32 mouse cellular contexts compared by ENCODE assay signal in the genomic region with DNA sequence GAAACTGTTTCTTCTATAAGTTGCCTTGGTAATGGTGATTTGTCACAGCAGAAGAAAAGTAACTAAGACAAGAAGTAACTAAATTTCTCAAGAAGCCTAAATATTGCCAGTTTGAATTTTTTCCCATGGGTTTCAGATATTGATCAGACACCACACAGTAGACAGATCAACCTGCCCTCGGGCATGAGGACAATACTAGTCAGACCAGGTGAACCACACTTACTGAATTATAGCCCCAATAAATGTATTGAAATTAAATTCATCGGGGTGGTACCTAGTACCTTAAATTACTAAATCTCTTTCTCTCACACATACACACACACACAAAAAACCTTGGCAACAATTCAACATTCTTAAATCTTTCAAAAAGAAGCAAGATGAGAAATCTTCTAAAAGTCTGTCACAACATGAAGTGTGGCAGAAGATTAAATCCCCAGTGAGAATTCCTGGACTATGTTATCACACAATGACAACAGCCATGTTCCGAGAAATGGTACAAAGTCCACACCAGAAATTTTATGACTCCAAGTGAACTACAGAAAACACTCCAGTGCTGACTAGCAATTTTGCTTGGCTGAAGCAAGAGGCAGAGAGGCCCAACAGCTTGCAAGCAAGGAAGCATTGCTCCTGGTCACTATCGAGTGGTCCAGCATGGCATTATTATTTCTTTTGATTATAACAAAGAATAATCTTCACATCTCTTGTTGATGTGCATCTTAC.
DNase-seq lines count a peak whose midpoint lies in the region; ATAC-seq and TF ChIP-seq lines count a peak whose summit lies in the region.
"Had no signal": no experiment of that assay in that cellular context is flagged by ENCODE, and none has a peak within 500 bp of the region (broad histone marks: within the 10 kb centered on the region; RNA-seq: fewer than 3 reads in every experiment).

No protein-coding gene starts in this region.

- no peak for TF ChIP-seq CTCF in liver, postnatal 0 days (IDR thresholded peaks at IDR 0.05; ENCODE audit: low read depth)
- TF ChIP-seq CTCF in intestine, postnatal 0 days (IDR thresholded peaks at IDR 0.05; ENCODE audit: low read depth) = no peak

- H3K36me3 ChIP-seq in kidney, embryonic 15.5 days = no peaks in the 10 kb centered on the region
- peaks cover 20% of the 10 kb centered on the region; the same call in 1 of the 2 replicates for H3K36me3 ChIP-seq in liver, postnatal 0 days (replicated peaks; ENCODE audit: insufficient read depth, low read length)
- H3K36me3 ChIP-seq in liver, embryonic 12.5 days = peaks cover 56% of the 10 kb centered on the region
- no peaks in the 10 kb centered on the region for H3K36me3 ChIP-seq in intestine, postnatal 0 days (ENCODE audit: control insufficient read depth, insufficient read depth)
- H3K36me3 ChIP-seq: embryonic facial prominence, embryonic 10.5 days; embryonic facial prominence, embryonic 13.5 days; forebrain, embryonic 12.5 days; forebrain, embryonic 15.5 days; G1E; heart, embryonic 10.5 days; heart, embryonic 13.5 days; hindbrain, embryonic 15.5 days had no signal

- TF ChIP-seq EP300 in liver, postnatal 0 days (IDR thresholded peaks at IDR 0.05; ENCODE audit: low read depth) = no peak

- no peak overlapping the region for H3K4me2 ChIP-seq in kidney, embryonic 15.5 days
- no peak overlapping the region for H3K4me2 ChIP-seq in liver, postnatal 0 days (ENCODE audit: low read depth, low read length)
- H3K4me2 ChIP-seq in liver, embryonic 12.5 days = no peak overlapping the region
- no peak overlapping the region for H3K4me2 ChIP-seq in intestine, postnatal 0 days (replicated peaks; ENCODE audit: low read depth)
- H3K4me2 ChIP-seq: embryonic facial prominence, embryonic 13.5 days; forebrain, embryonic 12.5 days; forebrain, embryonic 15.5 days; heart, embryonic 13.5 days; hindbrain, embryonic 15.5 days had no signal

- no peaks in the 10 kb centered on the region for H3K9me3 ChIP-seq in kidney, embryonic 15.5 days (replicated peaks)
- no peaks in the 10 kb centered on the region for H3K9me3 ChIP-seq in liver, postnatal 0 days (ENCODE audit: low read length)
- H3K9me3 ChIP-seq in liver, embryonic 12.5 days (replicated peaks) = no peaks in the 10 kb centered on the region
- H3K9me3 ChIP-seq in intestine, postnatal 0 days (ENCODE audit: control insufficient read depth) = no peaks in the 10 kb centered on the region
- H3K9me3 ChIP-seq: embryonic facial prominence, embryonic 10.5 days; embryonic facial prominence, embryonic 13.5 days; forebrain, embryonic 12.5 days; forebrain, embryonic 15.5 days; G1E; heart, embryonic 10.5 days; heart, embryonic 13.5 days; hindbrain, embryonic 15.5 days had no signal

- no peaks in the 10 kb centered on the region for H3K27me3 ChIP-seq in kidney, embryonic 15.5 days
- no peaks in the 10 kb centered on the region for H3K27me3 ChIP-seq in liver, postnatal 0 days (ENCODE audit: insufficient read depth, low read length)
- H3K27me3 ChIP-seq in liver, embryonic 12.5 days (replicated peaks) = no peaks in the 10 kb centered on the region
- no peaks in the 10 kb centered on the region for H3K27me3 ChIP-seq in intestine, postnatal 0 days (replicated peaks; ENCODE audit: control insufficient read depth, insufficient read depth, low read length)
- H3K27me3 ChIP-seq: CH12.LX; embryonic facial prominence, embryonic 13.5 days; forebrain, embryonic 12.5 days; forebrain, embryonic 15.5 days; heart, embryonic 13.5 days; hindbrain, embryonic 15.5 days; Patski had no signal

- peak; percentile 46 for DNase-seq in kidney, adult 9 months
- DNase-seq in liver, postnatal 0 days = no peak
- peak; percentile 26 for DNase-seq in yolk sac, embryonic 10.5 days (ENCODE audit: low spot score)
- DNase-seq in adrenal gland, postnatal 4 days (ENCODE audit: low spot score in 2 of 2) = no peak
- DNase-seq in cerebellum, adult 11 months = no peak
- DNase-seq: adrenal gland, postnatal 10 days; adrenal gland, postnatal 36 days; B cell, adult 2 months; cerebellum, adult 11-12 months; cerebellum, adult 8-10 months; cerebellum, postnatal 10 days; cerebellum, postnatal 36 days; embryo, embryonic 11 days; gastrocnemius, postnatal 10 days; gastrocnemius, postnatal 36 days; heart, adult 2 months; heart, postnatal 14 days; heart, postnatal 4 days had no signal

- no peak overlapping the region for H3K9ac ChIP-seq in kidney, embryonic 15.5 days
- H3K9ac ChIP-seq in liver, postnatal 0 days (replicated peaks) = no peak overlapping the region
- no peak overlapping the region for H3K9ac ChIP-seq in liver, embryonic 12.5 days
- H3K9ac ChIP-seq in intestine, postnatal 0 days (ENCODE audit: low read depth, low read length) = no peak overlapping the region
- H3K9ac ChIP-seq: embryonic facial prominence, embryonic 13.5 days; forebrain, embryonic 12.5 days; forebrain, embryonic 15.5 days; heart, embryonic 13.5 days; hindbrain, embryonic 15.5 days had no signal

- H3K27ac ChIP-seq in kidney, embryonic 15.5 days = no peak overlapping the region
- no peak overlapping the region for H3K27ac ChIP-seq in liver, postnatal 0 days (ENCODE audit: low read depth)
- H3K27ac ChIP-seq in liver, embryonic 12.5 days = no peak overlapping the region
- H3K27ac ChIP-seq in intestine, postnatal 0 days (ENCODE audit: low read depth, low read length) = peak overlapping the region; percentile 73
- H3K27ac ChIP-seq: embryonic facial prominence, embryonic 10.5 days; embryonic facial prominence, embryonic 13.5 days; forebrain, embryonic 12.5 days; forebrain, embryonic 15.5 days; heart, adult 2 months; heart, embryonic 10.5 days; heart, embryonic 13.5 days; hindbrain, embryonic 15.5 days had no signal

- 0 out of 2 replicates have a peak, but pooled peaks cover 2% of the 10 kb centered on the region for H3K4me1 ChIP-seq in kidney, embryonic 15.5 days
- no peaks in the 10 kb centered on the region; the same call in 1 of the 2 replicates for H3K4me1 ChIP-seq in liver, postnatal 0 days (ENCODE audit: insufficient read depth)
- peaks cover 8% of the 10 kb centered on the region; the same call in 1 of the 2 replicates for H3K4me1 ChIP-seq in liver, embryonic 12.5 days
- H3K4me1 ChIP-seq in intestine, postnatal 0 days (replicated peaks; ENCODE audit: control insufficient read depth, insufficient read depth, low read length) = peaks cover 15% of the 10 kb centered on the region
- H3K4me1 ChIP-seq: embryonic facial prominence, embryonic 13.5 days; forebrain, embryonic 12.5 days; heart, embryonic 10.5 days; hindbrain, embryonic 15.5 days had no signal

- H3K4me3 ChIP-seq in kidney, embryonic 15.5 days (replicated peaks) = no peak overlapping the region
- no peak overlapping the region for H3K4me3 ChIP-seq in liver, postnatal 0 days (ENCODE audit: low read depth, low read length)
- H3K4me3 ChIP-seq in liver, embryonic 12.5 days = no peak overlapping the region
- H3K4me3 ChIP-seq in intestine, postnatal 0 days (ENCODE audit: low read depth, low read length) = no peak overlapping the region
- H3K4me3 ChIP-seq: embryonic facial prominence, embryonic 10.5 days; embryonic facial prominence, embryonic 13.5 days; erythroblast, embryonic 14.5 days; forebrain, embryonic 12.5 days; forebrain, embryonic 15.5 days; heart, adult 2 months; heart, embryonic 10.5 days; heart, embryonic 13.5 days; hindbrain, embryonic 15.5 days had no signal

- 84% methylated on average over 4 of the region's 4 CpGs for WGBS in kidney, embryonic 15.5 days
- WGBS in liver, postnatal 0 days (ENCODE audit: insufficient replicate concordance) = 87% methylated on average over 4 of the region's 4 CpGs
- 86% methylated on average over 4 of the region's 4 CpGs for WGBS in liver, embryonic 12.5 days (ENCODE audit: insufficient replicate concordance)
- 39% methylated on average over 4 of the region's 4 CpGs for WGBS in intestine, postnatal 0 days

- ATAC-seq in kidney, embryonic 15.5 days (replicated peaks; ENCODE audit: low FRiP score) = no peak
- peak; percentile 47 for ATAC-seq in liver, postnatal 0 days
- no peak for ATAC-seq in liver, embryonic 12.5 days
- peak; percentile 93 for ATAC-seq in intestine, postnatal 0 days
- ATAC-seq: forebrain, embryonic 15.5 days; Patski had no signal

Comparison
In these comparisons a context has a peak if more than half of its experiments do, and no peak if none do; other contexts are left out.
1. ATAC-seq: peak in liver, postnatal 0 days (single experiment) and intestine, postnatal 0 days (single experiment); none in kidney, embryonic 15.5 days (single experiment) and liver, embryonic 12.5 days (single experiment).
2. DNase-seq: peak in kidney, adult 9 months (single experiment) and yolk sac, embryonic 10.5 days (single experiment); none in liver, postnatal 0 days (single experiment), adrenal gland, postnatal 4 days (0 of 2) and cerebellum, adult 11 months (single experiment).